Mouse (Mus musculus): Measurements from ENCODE around the gene Rnaseh1. TPM values are rescaled to one million over a fixed set of nuclear protein-coding genes. Genes with fewer than 3 reads are reported as not detected.

Gene Rnaseh1
- polyA plus RNA-seq, 1 experiment: 12.9 TPM

- no peaks in the 10 kb centered on the region for H3K79me3 ChIP-seq (ENCODE audit: low read depth)
- no peaks in the 10 kb centered on the region for H3K36me3 ChIP-seq (ENCODE audit: control insufficient read depth, insufficient read depth)
- peaks cover 24% of the 10 kb centered on the region for H3K27me3 ChIP-seq (ENCODE audit: control insufficient read depth, insufficient read depth, insufficient read length)
- H3ac ChIP-seq (ENCODE audit: control insufficient read depth, insufficient read length, low read depth): no peak overlapping the region
- no peak for TF ChIP-seq FOSL1 (IDR thresholded peaks at IDR 0.05; ENCODE audit: insufficient read depth, low read length, poor library complexity, severe bottlenecking)
- no peak for TF ChIP-seq MYOD1 (IDR thresholded peaks at IDR 0.05; ENCODE audit: control insufficient read depth, insufficient read length, low read depth)
- no peak for TF ChIP-seq MAX (IDR thresholded peaks at IDR 0.05)
- TF ChIP-seq CEBPB (IDR thresholded peaks at IDR 0.05; ENCODE audit: low read depth): no peak
- TF ChIP-seq MYOG (IDR thresholded peaks at IDR 0.05; ENCODE audit: control insufficient read depth, extremely low read depth, insufficient read length): no peak
- no peak for TF ChIP-seq CTCF (IDR thresholded peaks at IDR 0.05; ENCODE audit: control insufficient read depth, insufficient read depth, insufficient read length)
- no peak for TF ChIP-seq USF1 (IDR thresholded peaks at IDR 0.05; ENCODE audit: low read depth)
- H3K4me3 ChIP-seq (ENCODE audit: insufficient read depth, poor library complexity, severe bottlenecking): no peak overlapping the region
- H3K79me2 ChIP-seq (ENCODE audit: control insufficient read depth, insufficient read depth): no peaks in the 10 kb centered on the region
Measured at GRCm38 (mm10) chr12:28614401-28614800, 35.0 kb upstream of the Rnaseh1 start.

DNA sequence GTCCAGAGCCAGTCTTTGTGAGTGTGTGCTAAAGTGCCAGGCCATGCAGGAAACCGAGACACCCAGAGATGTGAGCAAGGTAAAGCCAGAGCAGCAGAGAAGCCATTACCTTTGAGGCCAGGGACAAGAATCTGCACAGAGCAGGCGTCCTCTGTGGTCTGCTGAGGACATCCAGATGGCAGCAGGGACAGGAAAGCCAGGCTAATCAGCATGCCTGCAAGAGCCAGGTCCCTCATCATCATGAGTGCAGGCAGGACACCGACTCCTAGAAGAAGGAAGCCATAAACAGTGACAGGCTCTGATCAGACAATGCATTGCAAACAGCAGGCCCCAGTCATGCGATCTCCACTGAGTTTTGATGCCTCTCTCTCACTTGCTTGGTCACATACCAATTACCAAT lies 32.1 kb upstream of the Rnaseh1 start:
- no peaks in the 10 kb centered on the region for H3K36me3 ChIP-seq (ENCODE audit: control insufficient read depth, insufficient read depth)
- TF ChIP-seq MYOD1 (IDR thresholded peaks at IDR 0.05; ENCODE audit: control insufficient read depth, insufficient read length, low read depth): no peak
- no peak for TF ChIP-seq USF1 (IDR thresholded peaks at IDR 0.05; ENCODE audit: low read depth)
- TF ChIP-seq FOSL1 (IDR thresholded peaks at IDR 0.05; ENCODE audit: insufficient read depth, low read length, poor library complexity, severe bottlenecking): no peak
- TF ChIP-seq MYOG (IDR thresholded peaks at IDR 0.05; ENCODE audit: control insufficient read depth, extremely low read depth, insufficient read length): no peak
- no peak for TF ChIP-seq CTCF (IDR thresholded peaks at IDR 0.05; ENCODE audit: control insufficient read depth, insufficient read depth, insufficient read length)
- no peak for TF ChIP-seq MAX (IDR thresholded peaks at IDR 0.05)
- TF ChIP-seq CEBPB (IDR thresholded peaks at IDR 0.05; ENCODE audit: low read depth): no peak
- H3K27me3 ChIP-seq (ENCODE audit: control insufficient read depth, insufficient read depth, insufficient read length): peaks cover 28% of the 10 kb centered on the region
- no peaks in the 10 kb centered on the region for H3K79me3 ChIP-seq (ENCODE audit: low read depth)
- H3K4me3 ChIP-seq (ENCODE audit: insufficient read depth, poor library complexity, severe bottlenecking): no peak overlapping the region
- H3K79me2 ChIP-seq (ENCODE audit: control insufficient read depth, insufficient read depth): no peaks in the 10 kb centered on the region
- no peak overlapping the region for H3ac ChIP-seq (ENCODE audit: control insufficient read depth, insufficient read length, low read depth)

DNA sequence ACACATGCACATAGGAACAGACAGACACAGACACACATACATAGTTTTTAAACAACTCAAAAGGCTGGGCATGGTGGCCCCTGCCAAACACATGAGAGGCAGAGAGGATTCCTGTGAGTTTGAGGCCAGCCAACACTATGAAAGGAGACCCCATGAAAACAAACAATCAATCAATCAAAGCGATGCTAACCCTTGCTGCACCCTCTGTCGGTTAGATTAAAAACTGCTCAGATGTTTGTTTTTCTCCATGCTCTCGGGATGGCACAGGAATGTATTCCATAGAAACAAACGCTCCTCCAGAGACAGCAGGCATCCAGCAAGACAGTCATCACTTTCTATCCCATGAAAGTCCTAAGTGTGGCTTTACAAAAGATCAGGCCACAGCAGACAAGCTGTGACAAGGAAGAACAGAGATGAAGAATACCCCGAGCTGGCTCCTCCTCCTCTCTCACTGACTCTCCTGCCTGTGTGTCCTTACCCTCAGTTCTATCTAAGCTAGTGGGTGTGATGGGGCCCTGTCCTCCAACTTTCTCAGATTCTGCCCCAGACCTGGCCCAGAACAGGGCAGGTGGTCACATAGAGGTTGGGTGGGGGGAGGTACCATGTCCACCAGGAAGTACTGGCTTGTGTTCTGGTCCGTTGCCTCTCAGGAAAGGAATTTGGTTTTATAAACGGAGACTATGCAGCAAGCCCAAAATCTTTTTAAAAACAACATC lies 27.8 kb upstream of the Rnaseh1 start:
- Histone ChIP-seq H3K79me3 (ENCODE audit: low read depth) (no peaks in the 10 kb centered on the region), H3K79me2 (ENCODE audit: control insufficient read depth, insufficient read depth) (no peaks in the 10 kb centered on the region), H3K4me3 (ENCODE audit: insufficient read depth, poor library complexity, severe bottlenecking) (no peak overlapping the region), H3ac (ENCODE audit: control insufficient read depth, insufficient read length, low read depth) (no peak overlapping the region), H3K27me3 (ENCODE audit: control insufficient read depth, insufficient read depth, insufficient read length) (peaks cover 19% of the 10 kb centered on the region), H3K36me3 (ENCODE audit: control insufficient read depth, insufficient read depth) (no peaks in the 10 kb centered on the region)
- no peak for TF ChIP-seq USF1 (IDR thresholded peaks at IDR 0.05; ENCODE audit: low read depth)
- TF ChIP-seq CEBPB (IDR thresholded peaks at IDR 0.05; ENCODE audit: low read depth): no peak
- TF ChIP-seq MYOD1 (IDR thresholded peaks at IDR 0.05; ENCODE audit: control insufficient read depth, insufficient read length, low read depth): no peak
- no peak for TF ChIP-seq FOSL1 (IDR thresholded peaks at IDR 0.05; ENCODE audit: insufficient read depth, low read length, poor library complexity, severe bottlenecking)
- no peak for TF ChIP-seq MAX (IDR thresholded peaks at IDR 0.05)
- TF ChIP-seq MYOG (IDR thresholded peaks at IDR 0.05; ENCODE audit: control insufficient read depth, extremely low read depth, insufficient read length): no peak

DNA sequence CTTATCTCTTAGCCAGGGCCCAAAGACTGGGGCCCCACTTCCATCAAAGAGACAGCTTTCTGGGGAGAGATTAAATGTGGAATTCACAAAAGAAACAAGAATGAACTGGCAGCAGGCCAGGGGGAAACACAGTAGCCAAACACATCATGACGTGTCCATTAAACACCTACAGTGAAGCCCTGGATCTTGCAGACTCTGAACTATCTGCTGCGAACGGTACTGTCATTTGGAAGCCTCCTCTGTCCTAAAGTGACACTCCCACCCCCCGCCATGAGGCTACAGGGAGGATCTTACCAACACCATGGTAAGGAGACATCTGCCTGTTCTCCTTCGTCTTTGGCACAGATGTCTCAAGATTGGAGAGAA lies 27.3 kb upstream of the Rnaseh1 start:
- no peak for TF ChIP-seq USF1 (IDR thresholded peaks at IDR 0.05; ENCODE audit: low read depth)
- TF ChIP-seq MYOD1 (IDR thresholded peaks at IDR 0.05; ENCODE audit: control insufficient read depth, insufficient read length, low read depth): no peak
- no peak for TF ChIP-seq FOSL1 (IDR thresholded peaks at IDR 0.05; ENCODE audit: insufficient read depth, low read length, poor library complexity, severe bottlenecking)
- H3K79me3 ChIP-seq (ENCODE audit: low read depth): no peaks in the 10 kb centered on the region
- H3K27me3 ChIP-seq (ENCODE audit: control insufficient read depth, insufficient read depth, insufficient read length): peaks cover 16% of the 10 kb centered on the region
- no peak overlapping the region for H3K4me3 ChIP-seq (ENCODE audit: insufficient read depth, poor library complexity, severe bottlenecking)
- H3K79me2 ChIP-seq (ENCODE audit: control insufficient read depth, insufficient read depth): no peaks in the 10 kb centered on the region
- no peaks in the 10 kb centered on the region for H3K36me3 ChIP-seq (ENCODE audit: control insufficient read depth, insufficient read depth)
- H3ac ChIP-seq (ENCODE audit: control insufficient read depth, insufficient read length, low read depth): no peak overlapping the region

DNA sequence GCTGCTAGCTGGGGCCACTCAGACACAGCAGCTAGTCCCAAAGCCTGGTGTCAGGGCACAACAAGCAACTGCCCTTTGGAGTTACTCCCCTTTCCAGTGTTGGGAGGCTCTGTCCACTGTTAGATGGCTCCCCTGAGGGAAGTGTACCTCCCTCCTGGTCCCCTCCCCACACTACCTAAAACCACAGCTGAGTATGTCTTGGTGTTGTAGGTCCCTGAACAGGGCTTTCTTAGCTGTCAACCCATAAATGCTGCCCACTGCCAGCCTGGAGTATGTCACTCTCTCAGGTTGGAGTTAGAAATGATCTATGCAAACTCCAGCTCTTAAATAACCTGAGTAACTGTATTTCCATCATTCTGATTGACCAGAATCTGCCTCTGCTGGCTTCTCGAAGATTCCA lies 26.8 kb upstream of the Rnaseh1 start:
- Histone ChIP-seq H3K79me2 (ENCODE audit: control insufficient read depth, insufficient read depth) (no peaks in the 10 kb centered on the region), H3K4me3 (ENCODE audit: insufficient read depth, poor library complexity, severe bottlenecking) (no peak overlapping the region), H3K27me3 (ENCODE audit: control insufficient read depth, insufficient read depth, insufficient read length) (peaks cover 13% of the 10 kb centered on the region), H3K36me3 (ENCODE audit: control insufficient read depth, insufficient read depth) (no peaks in the 10 kb centered on the region), H3ac (ENCODE audit: control insufficient read depth, insufficient read length, low read depth) (no peak overlapping the region), H3K79me3 (ENCODE audit: low read depth) (no peaks in the 10 kb centered on the region)
- TF ChIP-seq MYOG (IDR thresholded peaks at IDR 0.05; ENCODE audit: control insufficient read depth, extremely low read depth, insufficient read length) (no peak), USF1 (IDR thresholded peaks at IDR 0.05; ENCODE audit: low read depth) (no peak), MYOD1 (IDR thresholded peaks at IDR 0.05; ENCODE audit: control insufficient read depth, insufficient read length, low read depth) (no peak), CTCF (IDR thresholded peaks at IDR 0.05; ENCODE audit: control insufficient read depth, insufficient read depth, insufficient read length) (no peak)

DNA sequence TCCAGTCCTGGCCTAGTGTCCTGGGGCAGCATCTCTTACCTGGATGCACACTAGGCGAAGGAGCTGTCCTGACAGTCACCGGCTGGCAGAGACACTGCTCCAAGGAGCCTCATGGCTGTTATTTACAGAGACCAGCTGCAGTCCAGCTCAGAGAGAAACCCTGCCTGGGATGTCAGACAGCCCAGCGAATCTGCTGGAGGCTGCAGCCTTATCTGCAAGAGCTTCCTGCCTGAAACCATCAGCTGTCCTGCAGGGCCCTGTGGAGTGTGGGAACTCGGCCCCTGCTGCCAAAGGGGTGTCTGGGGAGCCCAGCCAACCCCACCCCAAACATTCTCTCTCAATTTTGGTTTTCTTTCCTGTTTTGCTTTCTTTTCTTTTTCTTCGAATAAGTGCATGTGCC lies 26.2 kb upstream of the Rnaseh1 start, which contains the start of gene Colec11:
Gene Colec11, minus strand, starts transcription at position 183 of the 400 bp plus-strand sequence.
- no peaks in the 10 kb centered on the region for H3K79me2 ChIP-seq (ENCODE audit: control insufficient read depth, insufficient read depth)
- TF ChIP-seq FOSL1 (IDR thresholded peaks at IDR 0.05; ENCODE audit: insufficient read depth, low read length, poor library complexity, severe bottlenecking): no peak
- no peak for TF ChIP-seq MYOD1 (IDR thresholded peaks at IDR 0.05; ENCODE audit: control insufficient read depth, insufficient read length, low read depth)
- TF ChIP-seq CEBPB (IDR thresholded peaks at IDR 0.05; ENCODE audit: low read depth): no peak
- no peak for TF ChIP-seq CTCF (IDR thresholded peaks at IDR 0.05; ENCODE audit: control insufficient read depth, insufficient read depth, insufficient read length)
- TF ChIP-seq USF1 (IDR thresholded peaks at IDR 0.05; ENCODE audit: low read depth): no peak
- TF ChIP-seq MAX (IDR thresholded peaks at IDR 0.05): no peak
- no peak for TF ChIP-seq MYOG (IDR thresholded peaks at IDR 0.05; ENCODE audit: control insufficient read depth, extremely low read depth, insufficient read length)
- H3ac ChIP-seq (ENCODE audit: control insufficient read depth, insufficient read length, low read depth): no peak within 1 kb of the TSS

More for the DNA sequence above, 26.2 kb upstream of the Rnaseh1 start, which contains the start of gene Colec11:
- no peaks in the 10 kb centered on the region for H3K79me3 ChIP-seq (ENCODE audit: low read depth)
- H3K36me3 ChIP-seq (ENCODE audit: control insufficient read depth, insufficient read depth): no peaks in the 10 kb centered on the region
- H3K27me3 ChIP-seq (ENCODE audit: control insufficient read depth, insufficient read depth, insufficient read length): peaks cover 13% of the 10 kb centered on the region
- no peak within 1 kb of the TSS for H3K4me3 ChIP-seq (ENCODE audit: insufficient read depth, poor library complexity, severe bottlenecking)
